Mouse (Mus musculus): ENCODE data around the gene Tedc1. TPM values are rescaled to one million over a fixed set of nuclear protein-coding genes. Genes with fewer than 3 reads are reported as not detected.

Gene Tedc1
- polyA plus RNA-seq, 1 experiment, result 4.2 TPM

GRCm38 (mm10) chr12:113130732-113131131 is 25.5 kb upstream of the Tedc1 start:
- WGBS, result 95% methylated on average over 8 of the region's 8 CpGs
- no peak for DNase-seq
- peaks cover 30% of the 10 kb centered on the region for H3K4me1 ChIP-seq (ENCODE audit: control insufficient read depth, insufficient read depth, low read length)
- TF ChIP-seq POLR2A (IDR thresholded peaks at IDR 0.05; ENCODE audit: borderline replicate concordance, extremely low read depth, low read depth, low read length), result no peak
- TF ChIP-seq CTCF (IDR thresholded peaks at IDR 0.05; ENCODE audit: insufficient read depth, low read length), result no peak
- no peak overlapping the region for H3K4me3 ChIP-seq (replicated peaks; ENCODE audit: extremely low read depth, low read depth, low read length)

GRCm38 (mm10) chr12:113131601-113132000 is 24.6 kb upstream of the Tedc1 start:
- H3K4me1 ChIP-seq (ENCODE audit: control insufficient read depth, insufficient read depth, low read length), result peaks cover 30% of the 10 kb centered on the region
- 95% methylated on average over 14 of the region's 14 CpGs for WGBS
- H3K4me3 ChIP-seq (replicated peaks; ENCODE audit: extremely low read depth, low read depth, low read length), result no peak overlapping the region
- no peak for TF ChIP-seq CTCF (IDR thresholded peaks at IDR 0.05; ENCODE audit: insufficient read depth, low read length)
- no peak for TF ChIP-seq POLR2A (IDR thresholded peaks at IDR 0.05; ENCODE audit: borderline replicate concordance, extremely low read depth, low read depth, low read length)
- DNase-seq, result no peak

GRCm38 (mm10) chr12:113132567-113132966 is 23.7 kb upstream of the Tedc1 start:
- WGBS, result 15% methylated on average over 2 of the region's 2 CpGs
- no peak for TF ChIP-seq CTCF (IDR thresholded peaks at IDR 0.05; ENCODE audit: insufficient read depth, low read length)
- 0 out of 2 replicates have a peak, but pooled peaks have one; percentile 43 for TF ChIP-seq POLR2A (IDR thresholded peaks at IDR 0.05; ENCODE audit: borderline replicate concordance, extremely low read depth, low read depth, low read length)
- Histone ChIP-seq H3K4me1 (ENCODE audit: control insufficient read depth, insufficient read depth, low read length) (peaks cover 30% of the 10 kb centered on the region), H3K4me3 (replicated peaks; ENCODE audit: extremely low read depth, low read depth, low read length) (no peak overlapping the region)
- DNase-seq, result peak; percentile 86

GRCm38 (mm10) chr12:113133260-113133659 is 23.0 kb upstream of the Tedc1 start:
- DNase-seq, result no peak
- H3K4me3 ChIP-seq (replicated peaks; ENCODE audit: extremely low read depth, low read depth, low read length), result no peak overlapping the region
- 59% methylated on average over 9 of the region's 9 CpGs for WGBS
- peaks cover 30% of the 10 kb centered on the region for H3K4me1 ChIP-seq (ENCODE audit: control insufficient read depth, insufficient read depth, low read length)
- TF ChIP-seq POLR2A (IDR thresholded peaks at IDR 0.05; ENCODE audit: borderline replicate concordance, extremely low read depth, low read depth, low read length), result no peak
- no peak for TF ChIP-seq CTCF (IDR thresholded peaks at IDR 0.05; ENCODE audit: insufficient read depth, low read length)

GRCm38 (mm10) chr12:113133861-113134403 is 22.3 kb upstream of the Tedc1 start:
- no peak overlapping the region for H3K4me3 ChIP-seq (replicated peaks; ENCODE audit: extremely low read depth, low read depth, low read length)
- DNase-seq, result no peak
- 71% methylated on average over 5 of the region's 5 CpGs for WGBS
- TF ChIP-seq CTCF (IDR thresholded peaks at IDR 0.05; ENCODE audit: insufficient read depth, low read length) (no peak), POLR2A (IDR thresholded peaks at IDR 0.05; ENCODE audit: borderline replicate concordance, extremely low read depth, low read depth, low read length) (no peak)
- H3K4me1 ChIP-seq (ENCODE audit: control insufficient read depth, insufficient read depth, low read length), result peaks cover 30% of the 10 kb centered on the region

- no peak for DNase-seq
- Histone ChIP-seq H3K4me3 (replicated peaks; ENCODE audit: extremely low read depth, low read depth, low read length) (no peak overlapping the region), H3K4me1 (ENCODE audit: control insufficient read depth, insufficient read depth, low read length) (peaks cover 32% of the 10 kb centered on the region)
- TF ChIP-seq CTCF (IDR thresholded peaks at IDR 0.05; ENCODE audit: insufficient read depth, low read length) (no peak), POLR2A (IDR thresholded peaks at IDR 0.05; ENCODE audit: borderline replicate concordance, extremely low read depth, low read depth, low read length) (no peak)
- WGBS, result 79% methylated on average over 4 of the region's 4 CpGs
These were observed 21.7 kb upstream of the Tedc1 start for GRCm38 (mm10) chr12:113134502-113134901.

GRCm38 (mm10) chr12:113135401-113135800 is 20.8 kb upstream of the Tedc1 start:
- no peak for DNase-seq
- WGBS, result 84% methylated on average over 7 of the region's 7 CpGs
- Histone ChIP-seq H3K4me3 (replicated peaks; ENCODE audit: extremely low read depth, low read depth, low read length) (no peak overlapping the region), H3K4me1 (ENCODE audit: control insufficient read depth, insufficient read depth, low read length) (peaks cover 34% of the 10 kb centered on the region)
- no peak for TF ChIP-seq POLR2A (IDR thresholded peaks at IDR 0.05; ENCODE audit: borderline replicate concordance, extremely low read depth, low read depth, low read length)
- no peak for TF ChIP-seq CTCF (IDR thresholded peaks at IDR 0.05; ENCODE audit: insufficient read depth, low read length)

- TF ChIP-seq CTCF (IDR thresholded peaks at IDR 0.05; ENCODE audit: insufficient read depth, low read length) (no peak), POLR2A (IDR thresholded peaks at IDR 0.05; ENCODE audit: borderline replicate concordance, extremely low read depth, low read depth, low read length) (no peak)
- Histone ChIP-seq H3K4me3 (replicated peaks; ENCODE audit: extremely low read depth, low read depth, low read length) (no peak overlapping the region), H3K4me1 (ENCODE audit: control insufficient read depth, insufficient read depth, low read length) (peaks cover 34% of the 10 kb centered on the region)
- 75% methylated on average over 17 of the region's 17 CpGs for WGBS
- no peak for DNase-seq
These were observed 19.7 kb upstream of the Tedc1 start for GRCm38 (mm10) chr12:113136492-113137020.

- TF ChIP-seq POLR2A (IDR thresholded peaks at IDR 0.05; ENCODE audit: borderline replicate concordance, extremely low read depth, low read depth, low read length) (no peak), CTCF (IDR thresholded peaks at IDR 0.05; ENCODE audit: insufficient read depth, low read length) (no peak)
- no peak overlapping the region for H3K4me3 ChIP-seq (replicated peaks; ENCODE audit: extremely low read depth, low read depth, low read length)
- no peak for DNase-seq
- peaks cover 24% of the 10 kb centered on the region for H3K4me1 ChIP-seq (ENCODE audit: control insufficient read depth, insufficient read depth, low read length)
- WGBS, result 75% methylated on average over 18 of the region's 18 CpGs
These were observed 18.7 kb upstream of the Tedc1 start for GRCm38 (mm10) chr12:113137260-113138213.

All from lung, adult 2 months (tissue).